Mouse (Mus musculus): ENCODE measurements at regions not wholly inside any gene's neighbourhood (a gene's known extent, or its start where the extent isn't known, plus 50 kb on each side); places are given as distances from the start of the nearest gene placed in this dataset.
"Not testable (repeated sequence)": the region's sequence is repeated elsewhere in the genome, so short reads cannot be mapped to it uniquely, and the experiment has no call there.

GRCm38 (mm10) chr10:108108500-108108899 is 53.5 kb upstream of the Ppp1r12a start:
- H3K9me3 ChIP-seq (replicated peaks; ENCODE audit: low read length); H3K27me3 ChIP-seq (replicated peaks); H3K4me3 ChIP-seq (replicated peaks in 1 of 3; ENCODE audit: low read depth in 2 of 3, low read length in 2 of 3, poor library complexity in 1 of 3); H3K9ac ChIP-seq (ENCODE audit: insufficient read depth, low read depth); H3K79me2 ChIP-seq (replicated peaks; ENCODE audit: control insufficient read depth, extremely low read depth, insufficient read depth, poor library complexity, severe bottlenecking); H3K27ac ChIP-seq (ENCODE audit: insufficient read depth, low read depth); in situ Hi-C loops (cut with MboI; ENCODE audit: low pct_ligation_motif_present, low pct_unique_long_range_greater_than_20kb, low sequenced_read_pairs); dilution Hi-C loops (cut with MboI; ENCODE audit: extremely low pct_ligation_motif_present, extremely low pct_unique_long_range_greater_than_20kb, low sequenced_read_pairs); H3K4me2 ChIP-seq (ENCODE audit: insufficient read depth, low read depth, poor library complexity, severe bottlenecking); DNase-seq (ENCODE audit: extremely low read depth); H3K4me1 ChIP-seq (ENCODE audit: control insufficient read depth in 1 of 2, insufficient read depth in 2 of 2); H3K36me3 ChIP-seq (replicated peaks in 1 of 2; ENCODE audit: control insufficient read depth in 1 of 2, insufficient read depth in 1 of 2, low read length in 1 of 2): not testable (repeated sequence)

GRCm38 (mm10) chr10:108101521-108101920 is 60.5 kb upstream of the Ppp1r12a start:
- H3K79me2 ChIP-seq (replicated peaks; ENCODE audit: control insufficient read depth, extremely low read depth, insufficient read depth, poor library complexity, severe bottlenecking), result no peaks in the 10 kb centered on the region
- H3K4me3 ChIP-seq (replicated peaks in 1 of 3; ENCODE audit: low read depth in 2 of 3, low read length in 2 of 3, poor library complexity in 1 of 3), result no peak overlapping the region
- H3K27me3 ChIP-seq (replicated peaks), result no peaks in the 10 kb centered on the region
- no peak for DNase-seq (ENCODE audit: extremely low read depth)
- no peaks in the 10 kb centered on the region for H3K9me3 ChIP-seq (replicated peaks; ENCODE audit: low read length)
- H3K4me2 ChIP-seq (ENCODE audit: insufficient read depth, low read depth, poor library complexity, severe bottlenecking), result no peak overlapping the region
- H3K9ac ChIP-seq (ENCODE audit: insufficient read depth, low read depth), result no peak overlapping the region
- dilution Hi-C loops (cut with MboI; ENCODE audit: extremely low pct_ligation_motif_present, extremely low pct_unique_long_range_greater_than_20kb, low sequenced_read_pairs), result no loop called here
- no peaks in the 10 kb centered on the region for H3K36me3 ChIP-seq (replicated peaks in 1 of 2; ENCODE audit: control insufficient read depth in 1 of 2, insufficient read depth in 1 of 2, low read length in 1 of 2)
- no peak overlapping the region for H3K27ac ChIP-seq (ENCODE audit: insufficient read depth, low read depth)
- in situ Hi-C loops (cut with MboI; ENCODE audit: low pct_ligation_motif_present, low pct_unique_long_range_greater_than_20kb, low sequenced_read_pairs), result no loop called here
- TF ChIP-seq CHD2 (IDR thresholded peaks at IDR 0.05; ENCODE audit: low read length), result no peak
- TF ChIP-seq NRF1 (IDR thresholded peaks at IDR 0.05; ENCODE audit: low read depth, low read length), result no peak
- no peak for TF ChIP-seq BHLHE40 (IDR thresholded peaks at IDR 0.05; ENCODE audit: low read depth, low read length)
- TF ChIP-seq RCOR1 (conservative IDR thresholded peaks at IDR 0.05; ENCODE audit: low read depth, low read length), result no peak
- TF ChIP-seq MXI1 (IDR thresholded peaks at IDR 0.05; ENCODE audit: low read depth, low read length), result no peak
- TF ChIP-seq ELF1 (IDR thresholded peaks at IDR 0.05; ENCODE audit: low read depth, low read length), result no peak
- no peak for TF ChIP-seq ZMIZ1 (IDR thresholded peaks at IDR 0.05; ENCODE audit: low read depth, low read length)
- TF ChIP-seq GABPA (IDR thresholded peaks at IDR 0.05; ENCODE audit: insufficient replicate concordance, low read depth, low read length), result no peak
- TF ChIP-seq MAX (IDR thresholded peaks at IDR 0.05; ENCODE audit: low read length), result no peak
- no peak for TF ChIP-seq NELFE (IDR thresholded peaks at IDR 0.05; ENCODE audit: low read depth, low read length)
- no peak for TF ChIP-seq HCFC1 (IDR thresholded peaks at IDR 0.05; ENCODE audit: low read depth, low read length)
- TF ChIP-seq TBP (conservative IDR thresholded peaks at IDR 0.05; ENCODE audit: low read depth, low read length), result no peak
- no peak for TF ChIP-seq E2F4 (IDR thresholded peaks at IDR 0.05; ENCODE audit: insufficient replicate concordance, low read depth, low read length)
- TF ChIP-seq POLR2AphosphoS2 (IDR thresholded peaks at IDR 0.05; ENCODE audit: low read depth, low read length), result no peak
- no peak for TF ChIP-seq KAT2A (IDR thresholded peaks at IDR 0.05; ENCODE audit: insufficient replicate concordance, low read length)
- no peak for TF ChIP-seq CHD1 (IDR thresholded peaks at IDR 0.05; ENCODE audit: low read depth, low read length)
- no peak for TF ChIP-seq ZNF384 (IDR thresholded peaks at IDR 0.05; ENCODE audit: low read depth, low read length)
- H3K4me1 ChIP-seq (ENCODE audit: control insufficient read depth in 1 of 2, insufficient read depth in 2 of 2), result no peaks in the 10 kb centered on the region
